Mouse (Mus musculus): ENCODE data around the gene Tigd3. TPM values are rescaled to one million over a fixed set of nuclear protein-coding genes. Genes with fewer than 3 reads are reported as not detected.

Tigd3 gene
- polyA plus RNA-seq, 1 experiment from 2014 or later, result 11.1 TPM

DNA sequence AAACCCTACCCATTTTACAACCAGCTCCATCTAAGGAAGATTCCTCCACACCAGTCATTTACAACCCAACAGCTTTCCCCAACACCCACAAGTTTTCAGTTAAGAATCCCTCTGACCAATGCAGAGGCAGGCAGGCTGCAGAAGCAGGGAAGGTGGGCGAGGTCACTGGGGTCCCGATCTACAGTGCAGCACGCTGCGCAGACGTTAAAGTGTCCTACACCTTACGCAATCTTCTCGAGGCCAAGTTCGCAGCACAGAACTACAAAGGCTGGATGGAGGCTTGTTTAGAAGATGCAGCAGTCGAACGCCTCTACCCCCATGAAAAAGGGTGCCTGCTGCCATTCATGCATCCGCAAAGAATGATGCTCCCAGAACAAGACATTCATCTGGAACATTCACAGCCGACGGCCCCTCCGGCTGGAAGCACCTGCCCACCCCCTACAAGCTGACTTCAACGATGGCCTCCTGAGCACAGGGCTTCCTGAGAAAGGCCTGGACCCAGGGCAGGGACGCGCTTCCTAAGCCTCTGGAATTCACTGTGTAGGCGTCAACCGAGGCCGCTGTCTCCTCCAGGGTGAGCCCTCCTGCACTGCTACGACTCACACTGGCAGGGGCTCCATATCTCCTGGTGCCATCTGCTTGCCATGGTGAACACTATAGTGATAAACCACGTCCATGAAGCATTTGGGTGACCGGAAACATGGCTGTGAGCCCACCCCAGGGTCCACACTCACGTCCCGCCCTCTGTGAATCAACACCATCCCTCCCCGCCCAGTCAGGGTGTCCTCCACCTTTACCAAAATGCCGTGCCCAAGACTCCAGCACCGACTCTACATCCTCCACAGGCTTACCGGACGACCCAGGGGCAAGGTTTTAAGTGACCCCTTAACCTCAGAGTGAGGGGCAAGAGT, 49.9 kb downstream of the Tigd3 start:
- Histone ChIP-seq H3K27me3 (peaks cover 5% of the 10 kb centered on the region; the same call in 1 of the 2 replicates), H3K4me1 (peaks cover 76% of the 10 kb centered on the region), H3K4me3 (0 out of 2 replicates have a peak overlapping the region, but pooled peaks have one; percentile 1), H3K4me2 (replicated peaks) (peak overlapping the region; percentile 62; the same call in 1 of the 2 replicates), H3K27ac (replicated peaks) (no peak overlapping the region; the same call in none of the 2 replicates), H3K9ac (replicated peaks) (no peak overlapping the region), H3K9me3 (no peaks in the 10 kb centered on the region), H3K36me3 (no peaks in the 10 kb centered on the region)
- WGBS, result 88% methylated on average over 30 of the region's 30 CpGs
- ATAC-seq (ENCODE audit: low FRiP score, low read depth), result no peak

DNA sequence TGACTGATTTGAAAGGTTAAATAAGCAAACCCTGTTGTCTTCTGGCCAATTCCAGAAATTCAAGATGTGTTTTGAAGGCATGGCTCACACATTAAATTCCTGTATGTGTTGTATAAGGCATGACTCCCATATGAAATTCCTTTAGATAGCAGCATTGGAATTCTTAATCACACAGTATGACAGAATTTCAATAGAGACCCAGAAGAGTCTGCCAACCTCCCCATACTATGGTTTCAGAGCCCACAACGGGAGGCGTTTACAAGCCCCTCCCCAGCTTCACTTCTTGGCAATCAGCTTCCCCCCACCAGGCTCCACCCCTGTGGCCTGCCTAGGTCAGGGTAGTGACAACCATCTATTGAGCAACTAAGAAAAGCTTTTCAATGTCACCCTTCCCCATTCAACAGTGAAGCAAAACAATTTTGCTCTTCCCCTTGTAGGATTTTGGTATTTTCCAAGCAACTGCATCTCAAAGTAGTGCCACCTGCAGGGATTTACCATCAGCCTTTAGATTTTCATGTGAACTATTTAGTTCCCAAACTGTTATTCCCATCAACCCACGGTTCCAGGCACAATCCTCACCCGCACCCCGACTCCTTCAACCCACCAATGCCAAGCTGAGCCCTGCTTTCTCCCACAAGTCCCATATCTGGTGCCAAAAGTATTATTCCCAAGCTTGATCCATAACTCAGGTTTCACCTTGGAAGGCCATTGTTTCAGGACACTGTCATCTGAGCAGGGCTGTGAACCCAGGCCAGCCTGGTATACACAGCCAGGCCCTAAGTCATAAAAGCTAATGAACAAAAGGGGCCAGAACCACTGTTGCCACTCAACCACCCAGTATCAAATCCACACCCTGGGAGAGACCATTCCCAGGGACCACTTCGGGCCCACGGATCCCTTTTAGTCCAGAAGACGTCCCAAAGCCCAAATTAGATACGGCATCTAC, 50.9 kb downstream of the Tigd3 start:
- Histone ChIP-seq H3K36me3 (no peaks in the 10 kb centered on the region), H3K4me3 (no peak overlapping the region), H3K27ac (replicated peaks) (peak overlapping the region; percentile 49), H3K4me1 (peaks cover 67% of the 10 kb centered on the region), H3K9ac (replicated peaks) (no peak overlapping the region), H3K27me3 (peaks cover 5% of the 10 kb centered on the region; the same call in 1 of the 2 replicates), H3K9me3 (no peaks in the 10 kb centered on the region), H3K4me2 (replicated peaks) (no peak overlapping the region)
- ATAC-seq (ENCODE audit: low FRiP score, low read depth), result no peak
- 67% methylated on average over 9 of the region's 9 CpGs for WGBS

DNA sequence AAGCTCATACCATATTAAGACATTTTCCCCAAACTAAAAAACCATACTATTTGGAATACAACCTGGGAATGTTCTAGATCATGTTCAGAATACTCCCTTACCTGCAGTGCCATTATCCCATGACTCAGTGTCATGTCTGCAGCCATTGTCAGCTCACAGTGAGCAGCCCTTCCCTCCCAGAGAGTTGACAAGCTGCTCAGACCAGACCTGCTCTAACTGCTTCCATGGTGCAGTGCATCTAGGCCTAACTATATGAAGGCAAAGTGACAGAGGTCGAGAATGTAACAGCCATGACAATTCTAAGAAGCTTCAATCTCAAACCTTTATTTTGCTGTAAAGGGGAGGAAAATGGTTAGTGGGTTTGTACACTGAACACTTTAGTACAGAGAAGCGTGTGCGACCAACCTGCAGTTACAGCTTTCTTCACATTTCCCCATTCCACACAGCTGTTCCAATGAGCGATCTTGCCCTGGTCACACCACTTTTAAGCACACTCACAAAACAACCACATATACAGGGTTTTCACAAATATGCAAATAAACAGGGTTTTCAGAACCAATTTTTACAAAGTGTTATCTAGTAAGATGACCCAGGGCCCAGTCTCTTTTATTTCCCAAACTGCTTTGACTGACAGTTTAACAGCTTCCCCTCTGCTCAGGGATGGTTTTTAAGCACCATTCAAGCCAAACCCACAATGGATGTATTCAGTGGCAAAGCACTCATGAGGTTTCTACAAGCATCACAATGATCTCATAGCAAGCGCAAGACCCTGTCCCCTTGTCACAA, 51.8 kb downstream of the Tigd3 start:
- no peak overlapping the region for H3K9ac ChIP-seq (replicated peaks)
- H3K4me1 ChIP-seq, result peaks cover 58% of the 10 kb centered on the region
- H3K27ac ChIP-seq (replicated peaks), result peak overlapping the region; percentile 49; the same call in 1 of the 2 replicates
- peaks cover 5% of the 10 kb centered on the region; the same call in 1 of the 2 replicates for H3K27me3 ChIP-seq
- no peaks in the 10 kb centered on the region for H3K36me3 ChIP-seq
- no peak for ATAC-seq (ENCODE audit: low FRiP score, low read depth)
- H3K4me2 ChIP-seq (replicated peaks), result no peak overlapping the region
- 70% methylated on average over 5 of the region's 5 CpGs for WGBS
- no peak overlapping the region for H3K4me3 ChIP-seq
- H3K9me3 ChIP-seq, result no peaks in the 10 kb centered on the region

DNA sequence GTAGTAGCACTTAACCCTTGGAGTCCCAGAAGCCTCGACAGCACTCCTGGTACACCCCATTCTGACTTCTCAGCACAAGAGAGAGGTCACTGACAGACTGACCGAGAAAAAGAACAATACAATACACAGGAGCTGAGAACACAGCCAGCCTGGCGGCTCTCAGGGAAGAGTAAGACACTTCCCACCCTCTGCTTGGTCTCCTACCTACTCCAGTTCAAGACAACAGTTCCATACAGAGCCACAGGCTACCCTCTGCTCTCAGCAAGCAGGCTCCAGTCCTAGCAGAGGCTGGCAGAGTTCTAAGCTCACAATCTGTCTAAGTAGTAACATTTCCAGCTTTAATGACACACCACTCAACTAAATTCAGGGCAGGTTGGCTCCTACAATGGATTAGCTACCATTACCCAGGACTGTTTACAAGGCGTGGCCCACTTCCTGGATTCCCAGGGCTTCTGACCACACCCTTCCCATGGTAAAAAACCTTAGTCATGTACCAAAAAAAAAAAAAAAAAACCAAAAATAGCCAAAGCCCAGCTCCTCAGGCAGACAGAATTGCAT, 52.5 kb downstream of the Tigd3 start:
- H3K27ac ChIP-seq (replicated peaks), result no peak overlapping the region
- peaks cover 51% of the 10 kb centered on the region for H3K4me1 ChIP-seq
- no peak overlapping the region for H3K4me3 ChIP-seq
- H3K9me3 ChIP-seq, result no peaks in the 10 kb centered on the region
- H3K36me3 ChIP-seq, result no peaks in the 10 kb centered on the region
- ATAC-seq (ENCODE audit: low FRiP score, low read depth), result no peak
- no peak overlapping the region for H3K4me2 ChIP-seq (replicated peaks)
- no peak overlapping the region for H3K9ac ChIP-seq (replicated peaks)
- WGBS, result 61% methylated on average over 4 of the region's 4 CpGs
- peaks cover 5% of the 10 kb centered on the region; the same call in 1 of the 2 replicates for H3K27me3 ChIP-seq

Other genes starting within 250 kb of the Tigd3 start
- gene Sipa1, start 230.4 kb downstream of the Tigd3 start, polyA plus RNA-seq (2016; fragmentation: Nextera tagmentation; extraction: Ambion mirVana), result 18.8 and 20.6 TPM in 2 replicates
- gene Map3k11, start 205.4 kb downstream of the Tigd3 start, polyA plus RNA-seq (2016; fragmentation: Nextera tagmentation; extraction: Ambion mirVana), result 25.4 and 26.2 TPM in 2 replicates
- 34.1 and 37.4 TPM in 2 replicates for gene Pcnx3, start 205.2 kb downstream of the Tigd3 start, polyA plus RNA-seq (2016; fragmentation: Nextera tagmentation; extraction: Ambion mirVana)
- gene Kcnk7, start 189.8 kb downstream of the Tigd3 start, polyA plus RNA-seq (2016; fragmentation: Nextera tagmentation; extraction: Ambion mirVana), result 0.36 TPM in 1 of 2 replicates, not detected in the other
- gene Ehbp1l1, start 167.8 kb downstream of the Tigd3 start, polyA plus RNA-seq (2016; fragmentation: Nextera tagmentation; extraction: Ambion mirVana), result 8.2 and 9.1 TPM in 2 replicates
- gene Fam89b, start 164.5 kb downstream of the Tigd3 start, polyA plus RNA-seq (2016; fragmentation: Nextera tagmentation; extraction: Ambion mirVana), result 175 and 186 TPM in 2 replicates
- gene Ltbp3, start 153.2 kb downstream of the Tigd3 start, polyA plus RNA-seq (2016; fragmentation: Nextera tagmentation; extraction: Ambion mirVana), result 7.9 and 9.1 TPM in 2 replicates
- gene Scyl1, start 122.7 kb downstream of the Tigd3 start, polyA plus RNA-seq (2016; fragmentation: Nextera tagmentation; extraction: Ambion mirVana), result 63.6 and 68.4 TPM in 2 replicates
- gene Frmd8, start 18.9 kb downstream of the Tigd3 start, polyA plus RNA-seq (2016; fragmentation: Nextera tagmentation; extraction: Ambion mirVana), result 22.3 and 24.8 TPM in 2 replicates
- 1.9 and 3.4 TPM in 2 replicates for gene Slc25a45, start 16.3 kb downstream of the Tigd3 start, polyA plus RNA-seq (2016; fragmentation: Nextera tagmentation; extraction: Ambion mirVana)
- 171 and 185 TPM in 2 replicates for gene Dpf2, start 18.9 kb upstream of the Tigd3 start, polyA plus RNA-seq (2016; fragmentation: Nextera tagmentation; extraction: Ambion mirVana)
- gene Cdc42ep2, start 30.7 kb upstream of the Tigd3 start, polyA plus RNA-seq (2016; fragmentation: Nextera tagmentation; extraction: Ambion mirVana), result 3.6 and 3.8 TPM in 2 replicates
- 57.4 and 59.6 TPM in 2 replicates for gene Pola2, start 70.1 kb upstream of the Tigd3 start, polyA plus RNA-seq (2016; fragmentation: Nextera tagmentation; extraction: Ambion mirVana)
- not detected in 2 replicates for gene Slc22a20, start 92.0 kb upstream of the Tigd3 start, polyA plus RNA-seq (2016; fragmentation: Nextera tagmentation; extraction: Ambion mirVana)
- 3.8 and 4.5 TPM in 2 replicates for gene Capn1, start 121.7 kb upstream of the Tigd3 start, polyA plus RNA-seq (2016; fragmentation: Nextera tagmentation; extraction: Ambion mirVana)
- gene Syvn1, start 152.4 kb upstream of the Tigd3 start, polyA plus RNA-seq (2016; fragmentation: Nextera tagmentation; extraction: Ambion mirVana), result 30.0 and 32.6 TPM in 2 replicates
- gene Mrpl49, start 163.6 kb upstream of the Tigd3 start, polyA plus RNA-seq (2016; fragmentation: Nextera tagmentation; extraction: Ambion mirVana), result 75.8 and 76.4 TPM in 2 replicates
- gene Fau, start 163.7 kb upstream of the Tigd3 start, polyA plus RNA-seq (2016; fragmentation: Nextera tagmentation; extraction: Ambion mirVana), result 595 and 628 TPM in 2 replicates
- gene Znhit2, start 167.0 kb upstream of the Tigd3 start, polyA plus RNA-seq (2016; fragmentation: Nextera tagmentation; extraction: Ambion mirVana), result 30.8 and 32.2 TPM in 2 replicates
- 41.0 and 41.3 TPM in 2 replicates for gene Tm7sf2, start 174.2 kb upstream of the Tigd3 start, polyA plus RNA-seq (2016; fragmentation: Nextera tagmentation; extraction: Ambion mirVana)
- 77.0 and 82.2 TPM in 2 replicates for gene Vps51, start 183.1 kb upstream of the Tigd3 start, polyA plus RNA-seq (2016; fragmentation: Nextera tagmentation; extraction: Ambion mirVana)
- not detected in 2 replicates for gene Tmem262, start 185.9 kb upstream of the Tigd3 start, polyA plus RNA-seq (2016; fragmentation: Nextera tagmentation; extraction: Ambion mirVana)
- 2.6 and 3.6 TPM in 2 replicates for gene Gm28374, start 188.1 kb upstream of the Tigd3 start, polyA plus RNA-seq (2016; fragmentation: Nextera tagmentation; extraction: Ambion mirVana)
- 67.1 and 75.1 TPM in 2 replicates for gene Zfpl1, start 190.8 kb upstream of the Tigd3 start, polyA plus RNA-seq (2016; fragmentation: Nextera tagmentation; extraction: Ambion mirVana)
- gene Cdca5, start 190.8 kb upstream of the Tigd3 start, polyA plus RNA-seq (2016; fragmentation: Nextera tagmentation; extraction: Ambion mirVana), result 41.5 and 42.1 TPM in 2 replicates
- gene AC131692.1, start 200.3 kb upstream of the Tigd3 start, polyA plus RNA-seq (2016; fragmentation: Nextera tagmentation; extraction: Ambion mirVana), result 0.77 TPM in 1 of 2 replicates, not detected in the other
- gene Naaladl1, start 211.6 kb upstream of the Tigd3 start, polyA plus RNA-seq (2016; fragmentation: Nextera tagmentation; extraction: Ambion mirVana), result 0.59 and 0.94 TPM in 2 replicates
- 49.7 and 50.8 TPM in 2 replicates for gene Sac3d1, start 224.5 kb upstream of the Tigd3 start, polyA plus RNA-seq (2016; fragmentation: Nextera tagmentation; extraction: Ambion mirVana)
- 29.7 and 30.5 TPM in 2 replicates for gene Snx15, start 234.2 kb upstream of the Tigd3 start, polyA plus RNA-seq (2016; fragmentation: Nextera tagmentation; extraction: Ambion mirVana)
- not detected in 2 replicates for gene Batf2, start 246.8 kb upstream of the Tigd3 start, polyA plus RNA-seq (2016; fragmentation: Nextera tagmentation; extraction: Ambion mirVana)
- 90.9 and 96.1 TPM in 2 replicates for gene Arl2, start 247.4 kb upstream of the Tigd3 start, polyA plus RNA-seq (2016; fragmentation: Nextera tagmentation; extraction: Ambion mirVana)

Measured in midbrain, embryonic 12.5 days (tissue).